Mouse (Mus musculus): ENCODE measurements around the gene Fbxo2.

- TF ChIP-seq CTCF (IDR thresholded peaks at IDR 0.05; ENCODE audit: low read depth) (no peak), EP300 (IDR thresholded peaks at IDR 0.05; ENCODE audit: low read depth) (no peak)
Observed at GRCm38 (mm10) chr4:148134988-148135387, 25.4 kb upstream of the Fbxo2 start.
